Mouse (Mus musculus) right cerebral cortex, adult 18-20 months (tissue): ENCODE results near the gene Fgf18.

Source experiments
- DNase-seq: peaks from one replicate; pipeline ENCODE4 v3.0.0; 2022; ENCODE audit warnings: mixed read lengths

Fgf18 gene

DNA sequence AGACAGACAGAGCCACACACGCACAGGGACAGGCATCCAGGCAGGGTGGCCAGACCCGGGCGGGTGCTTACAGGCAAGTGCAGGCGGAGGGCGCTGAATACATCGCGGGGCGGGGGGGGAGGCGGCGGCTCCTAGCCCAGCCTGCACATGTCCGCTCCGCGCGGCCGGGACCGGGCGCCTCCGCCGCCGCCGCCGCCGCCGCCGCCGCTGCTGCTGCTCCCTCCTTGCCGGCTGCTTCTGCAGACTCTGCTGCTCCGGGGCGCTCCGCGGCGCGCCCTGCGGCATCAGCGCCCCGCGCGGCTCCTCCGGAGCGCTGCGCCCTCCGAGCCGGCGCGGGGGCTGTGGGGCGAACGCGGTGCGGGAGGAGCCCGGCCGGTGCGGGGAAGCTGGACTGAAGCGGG, at the start of gene Fgf18:
Gene Fgf18 (minus strand): TSS at position 230 of the 401 bp plus-strand sequence.
- peak; percentile 39 for DNase-seq

DNA sequence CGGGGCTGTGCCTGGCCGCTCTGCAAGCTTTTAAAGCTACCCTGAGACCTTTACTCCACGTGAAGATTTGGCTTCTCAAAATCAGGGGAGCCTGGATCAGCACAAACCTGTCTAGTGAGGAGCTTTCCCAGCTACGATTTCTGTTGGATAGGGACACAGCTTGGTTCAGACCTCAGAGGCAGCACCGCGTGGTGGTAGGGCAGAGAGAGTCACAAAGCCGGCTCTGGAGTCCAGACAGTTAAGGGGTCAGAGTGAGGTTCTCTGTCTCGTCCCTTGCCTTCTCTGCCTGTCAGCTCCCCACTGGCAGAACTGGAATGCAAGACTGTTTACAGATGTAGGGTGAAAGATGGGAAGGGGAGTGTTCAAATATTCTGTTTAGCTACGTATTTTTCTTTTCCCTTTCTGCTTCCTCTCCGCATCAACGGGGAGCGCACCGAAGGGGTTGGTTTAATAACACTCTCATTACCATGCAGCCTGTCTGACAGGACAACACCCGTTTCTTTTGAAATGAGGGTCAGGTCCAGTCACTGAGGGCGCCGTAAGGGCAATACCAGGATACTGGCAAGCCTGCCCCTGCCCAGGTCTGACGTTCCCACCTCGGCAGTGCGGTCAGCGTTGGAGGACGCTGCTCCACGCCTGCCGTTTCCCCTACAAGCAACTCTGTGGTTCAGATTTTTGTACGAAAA, 49.4 kb upstream of the Fgf18 start:
- DNase-seq, result no peak

DNA sequence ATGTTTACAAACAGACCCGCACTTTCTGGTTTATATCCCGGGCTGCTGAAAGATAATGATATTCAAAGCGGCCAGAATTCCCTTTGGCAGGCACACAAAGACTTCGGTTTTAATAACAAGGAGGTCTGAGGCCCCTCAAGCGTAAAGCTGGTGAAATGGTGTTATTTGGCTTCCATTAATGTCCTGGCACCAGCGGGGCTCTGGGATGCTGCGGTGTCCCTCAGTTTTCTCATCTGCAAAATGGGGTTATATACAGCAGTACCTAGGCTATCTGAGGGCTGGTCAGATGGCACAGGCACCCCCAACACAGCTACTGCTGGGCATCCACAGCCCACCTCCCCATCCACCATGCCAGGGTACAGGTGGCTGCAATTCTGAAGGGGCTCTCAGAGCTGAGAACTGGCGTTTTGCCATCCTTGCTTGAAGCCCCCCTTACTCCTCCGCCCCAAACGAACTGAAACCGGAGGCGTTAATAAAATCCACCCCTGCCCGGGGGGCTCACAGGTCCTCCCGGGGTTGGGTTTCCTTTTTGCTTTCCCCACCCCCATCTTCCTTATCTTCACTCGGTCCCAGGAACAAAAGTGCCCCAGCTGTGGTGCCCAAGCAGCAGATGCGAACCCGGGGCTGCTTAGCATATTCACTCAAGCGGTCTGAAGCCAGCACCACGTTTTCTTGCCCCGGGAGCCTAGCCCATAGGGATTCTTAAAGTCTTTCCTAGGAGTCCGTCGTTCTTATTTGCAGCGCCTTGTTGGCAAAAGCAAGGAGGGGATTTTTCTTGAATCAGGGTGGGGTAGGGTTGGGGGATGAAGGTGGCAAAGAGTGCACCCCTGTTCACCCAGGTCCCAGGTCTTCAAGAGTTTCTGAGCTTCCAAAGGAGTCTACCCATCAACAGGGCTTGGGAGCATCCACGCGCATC, 48.6 kb upstream of the Fgf18 start:
- no peak for DNase-seq

DNA sequence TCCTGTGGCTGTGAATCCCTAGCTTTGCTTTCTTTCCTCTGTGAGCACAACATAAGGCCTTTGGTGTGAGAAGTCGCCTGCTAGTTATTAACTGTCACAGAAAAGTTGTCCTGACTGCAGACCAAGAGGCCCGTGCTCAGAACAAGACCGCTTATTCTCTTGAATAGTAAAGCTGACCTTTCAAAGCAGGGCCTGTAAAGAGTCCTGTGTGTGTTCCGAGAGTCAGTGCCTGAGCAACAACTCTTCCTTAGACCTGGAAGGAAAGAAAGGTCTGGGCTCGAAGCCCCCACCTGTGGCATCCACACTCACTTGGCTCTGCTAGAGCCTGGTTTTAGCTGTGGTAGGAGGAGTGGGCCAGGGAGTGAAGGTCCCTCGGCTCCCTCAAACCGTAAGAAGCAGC, 47.9 kb upstream of the Fgf18 start:
- no peak for DNase-seq

DNA sequence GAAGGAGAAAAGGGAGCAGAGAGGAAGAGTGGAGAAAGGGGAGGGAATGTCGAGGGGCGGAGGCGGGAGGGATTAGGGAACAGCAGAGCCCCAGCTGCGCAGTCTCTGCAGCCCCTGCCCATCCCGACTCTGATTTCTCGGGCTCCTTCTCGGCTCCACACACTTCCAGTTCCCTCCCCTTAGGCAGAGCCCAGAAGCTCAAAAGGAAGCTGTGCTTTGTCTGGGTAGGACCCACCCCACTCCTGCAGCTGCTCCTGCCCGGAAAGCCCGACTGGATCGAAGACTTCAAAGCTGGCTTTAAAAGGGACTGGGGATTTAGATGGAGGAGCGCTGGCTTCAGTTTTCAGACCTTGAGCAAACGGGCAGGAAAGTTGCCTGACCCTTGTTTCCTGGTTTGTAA, 46.5 kb upstream of the Fgf18 start:
- no peak for DNase-seq

DNA sequence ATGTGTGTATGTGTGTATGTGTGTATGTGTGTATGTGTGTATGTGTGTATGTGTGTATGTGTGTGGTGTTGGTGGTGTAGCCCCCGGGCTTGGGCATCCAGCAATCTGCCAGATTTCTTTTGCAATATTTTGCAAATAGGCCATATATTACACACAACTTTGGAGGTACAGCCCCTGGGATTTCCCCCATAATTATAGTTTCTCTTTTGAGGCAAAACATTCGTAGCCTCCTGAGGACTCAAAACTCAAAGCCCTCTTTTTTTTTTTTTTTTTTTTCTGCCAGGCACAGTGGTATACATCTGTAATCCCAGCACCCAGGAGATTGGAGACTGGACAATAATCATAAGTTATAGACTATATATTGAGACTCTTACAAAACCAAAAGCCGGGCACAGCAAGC, 34.6 kb upstream of the Fgf18 start:
- DNase-seq, result no peak

DNA sequence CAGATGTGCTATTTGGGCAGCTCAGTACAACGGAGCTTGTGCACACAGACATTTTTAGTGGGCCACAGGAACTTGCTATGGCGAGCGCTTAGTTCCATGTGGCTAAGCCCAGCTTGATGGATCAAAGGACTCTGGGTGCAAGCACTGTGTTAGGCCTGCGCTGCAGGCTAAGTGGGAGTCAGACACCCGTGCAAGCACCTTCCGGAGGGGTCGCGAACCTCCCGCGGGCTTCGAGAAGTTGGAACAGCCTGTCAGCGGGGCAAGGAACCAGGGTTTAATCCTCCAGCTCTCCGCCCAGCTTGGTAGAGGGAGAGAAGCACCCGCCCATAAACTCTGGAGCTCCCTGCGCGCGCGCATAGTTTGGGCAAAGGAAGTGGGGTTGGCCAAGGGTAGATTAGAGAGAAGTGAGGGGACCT, 33.5 kb upstream of the Fgf18 start:
- DNase-seq, result no peak

DNA sequence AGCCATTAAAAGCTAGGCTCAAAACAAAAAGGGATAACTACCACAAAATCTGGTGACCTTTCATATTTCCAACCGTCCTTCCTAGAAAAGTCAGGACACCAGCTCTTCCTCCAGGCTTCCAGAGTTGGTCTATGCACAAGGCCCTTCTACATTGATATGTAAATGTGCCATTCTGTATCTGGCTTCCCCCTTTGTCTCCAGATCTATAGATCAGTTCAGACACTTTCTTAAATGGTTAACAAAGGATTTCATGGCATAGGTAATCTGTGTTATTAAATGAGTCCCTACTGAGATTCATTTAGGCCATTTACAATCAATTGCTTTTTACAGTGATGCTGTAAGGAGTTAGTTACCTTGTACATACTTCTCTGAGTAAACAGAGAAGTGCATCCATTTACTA, 32.6 kb upstream of the Fgf18 start:
- DNase-seq, result no peak

DNA sequence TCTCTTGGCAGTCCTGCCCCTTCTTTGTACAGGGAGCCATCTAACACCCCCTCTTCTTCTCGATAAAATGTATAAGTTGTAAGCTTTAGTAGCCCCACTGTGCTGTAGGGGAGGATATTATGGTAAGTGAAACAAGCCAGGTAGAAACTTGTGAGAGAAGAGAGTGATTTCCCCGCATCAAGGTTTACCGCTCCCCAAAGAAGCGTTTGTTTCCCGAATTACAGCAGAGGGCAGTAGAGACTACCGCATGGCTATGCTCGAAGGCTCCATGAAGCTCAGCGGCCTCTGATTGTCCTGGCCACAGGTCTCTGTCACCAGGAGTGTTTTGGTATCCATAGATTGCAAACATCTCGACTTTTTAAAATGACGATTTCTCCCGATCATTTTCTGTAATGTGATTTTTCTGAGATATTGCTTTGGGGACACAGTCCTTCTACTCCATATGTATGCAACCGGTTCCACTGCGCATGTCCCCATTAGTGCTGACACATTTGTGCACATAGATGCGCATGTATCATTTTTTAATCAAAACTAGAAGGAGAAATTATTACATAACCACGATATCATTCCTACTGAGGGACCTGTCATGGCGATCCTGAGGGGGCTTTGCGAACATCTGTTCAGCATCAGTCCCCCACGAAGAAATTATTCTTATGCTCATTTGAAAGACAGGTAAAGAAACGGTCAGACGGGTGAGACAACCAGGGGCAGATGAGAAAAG, 29.5 kb upstream of the Fgf18 start:
- DNase-seq, result peak; percentile 42

DNA sequence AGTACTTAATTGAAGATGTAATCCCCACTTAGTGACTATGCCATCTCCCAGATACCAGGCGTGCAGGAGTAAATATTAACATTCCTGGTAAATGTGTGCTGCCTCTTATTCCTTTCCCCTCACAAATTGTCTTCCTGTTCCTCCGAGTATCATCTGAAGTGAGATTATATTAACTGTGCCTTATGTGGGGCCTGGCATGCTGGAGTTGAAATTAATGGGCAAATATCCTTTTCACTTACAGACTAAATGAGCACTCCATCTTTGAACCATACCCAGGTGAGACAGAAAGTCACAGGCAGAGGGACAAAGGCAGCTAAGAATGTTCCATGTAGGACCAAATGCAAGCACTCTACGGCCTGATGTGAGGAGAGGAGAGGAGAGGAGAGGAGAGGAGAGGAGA, 28.6 kb upstream of the Fgf18 start:
- no peak for DNase-seq

DNA sequence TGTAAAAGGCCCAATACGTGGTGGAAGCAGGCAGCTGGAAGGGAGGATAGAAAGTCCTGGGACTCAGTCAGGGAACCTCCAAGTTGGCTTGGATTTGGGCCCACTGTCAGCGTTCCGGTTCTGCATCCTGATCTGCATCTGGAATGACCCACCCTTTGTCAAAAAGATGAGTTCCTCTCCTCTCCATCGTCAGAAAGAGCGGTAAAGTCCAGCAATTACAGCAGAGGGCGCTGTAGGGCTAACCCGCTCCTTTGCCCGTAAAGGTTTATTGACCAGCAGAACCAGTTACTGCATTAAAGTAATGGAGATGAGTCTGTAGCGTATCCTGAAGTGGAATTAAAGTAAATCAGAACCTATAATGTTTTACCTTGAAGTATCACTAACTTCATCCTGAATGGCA, 23.3 kb upstream of the Fgf18 start:
- DNase-seq, result peak; percentile 25

DNA sequence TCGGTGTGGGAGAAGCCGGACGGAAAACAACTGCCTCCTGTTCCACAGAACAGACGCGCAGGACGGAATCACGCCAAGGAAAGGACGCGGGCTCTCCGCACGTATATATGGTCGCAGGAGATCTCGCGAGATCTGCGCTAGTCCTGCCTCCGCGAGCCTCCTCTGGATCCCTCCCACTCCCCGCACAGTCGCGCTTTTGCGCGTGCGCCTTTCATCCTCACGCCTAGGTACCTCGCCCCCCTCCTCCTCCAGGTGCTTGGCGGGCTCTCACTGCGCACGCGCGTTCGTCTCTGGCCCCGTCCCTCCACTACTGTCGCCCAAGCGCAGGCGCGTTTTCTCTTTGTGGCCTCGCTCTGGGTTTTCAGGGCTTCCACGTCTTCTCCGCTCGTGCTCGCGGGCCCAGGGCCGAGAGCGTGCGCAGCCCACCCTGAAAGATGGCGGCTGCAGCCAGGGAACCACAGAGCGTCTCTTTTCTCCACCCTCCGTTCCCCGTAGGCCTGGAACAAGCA, 15.9 kb upstream of the Fgf18 start, which contains the start of gene Npm1:
Gene Npm1 (minus strand): TSS at position 209 of the 509 bp plus-strand sequence.
- peak; percentile 100 for DNase-seq

DNA sequence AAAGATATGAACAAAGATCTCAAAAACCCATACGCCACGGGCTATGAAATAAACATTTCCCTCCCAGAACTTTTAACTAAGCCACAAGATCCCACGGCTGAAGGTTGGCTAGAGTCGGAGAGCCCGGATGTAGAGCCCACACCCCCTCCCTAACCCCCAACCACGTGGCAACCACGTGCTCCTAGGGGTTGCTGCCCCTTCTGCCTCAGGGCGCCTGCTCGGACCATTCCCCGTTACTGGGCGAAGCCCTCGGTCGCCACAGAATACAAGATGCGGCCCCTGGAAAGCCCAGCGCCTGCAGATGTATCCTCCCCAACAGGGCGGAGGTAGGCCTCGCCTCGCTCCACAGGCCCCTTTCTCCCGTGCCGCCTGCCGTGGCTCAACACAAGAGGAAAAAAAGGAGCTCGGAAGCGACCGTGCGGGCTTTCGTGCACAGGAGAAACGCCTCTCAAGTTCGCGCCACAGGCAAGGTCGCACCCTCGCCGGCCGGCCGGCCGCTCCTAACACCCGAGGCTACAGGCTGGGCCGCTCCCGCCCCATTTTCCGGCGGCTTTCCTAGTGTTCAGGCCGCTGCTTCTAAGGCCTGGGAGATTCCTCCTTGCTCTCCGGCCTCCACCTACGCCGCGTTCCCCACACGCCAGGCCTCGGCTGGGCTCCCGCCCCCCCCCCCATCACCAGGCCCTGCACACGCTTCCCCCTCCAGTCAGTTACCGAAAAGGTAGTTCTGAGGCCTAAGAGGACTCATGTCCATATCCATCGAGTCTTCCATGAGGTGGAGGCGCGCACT, 15.2 kb upstream of the Fgf18 start:
- peak; percentile 57 for DNase-seq

DNA sequence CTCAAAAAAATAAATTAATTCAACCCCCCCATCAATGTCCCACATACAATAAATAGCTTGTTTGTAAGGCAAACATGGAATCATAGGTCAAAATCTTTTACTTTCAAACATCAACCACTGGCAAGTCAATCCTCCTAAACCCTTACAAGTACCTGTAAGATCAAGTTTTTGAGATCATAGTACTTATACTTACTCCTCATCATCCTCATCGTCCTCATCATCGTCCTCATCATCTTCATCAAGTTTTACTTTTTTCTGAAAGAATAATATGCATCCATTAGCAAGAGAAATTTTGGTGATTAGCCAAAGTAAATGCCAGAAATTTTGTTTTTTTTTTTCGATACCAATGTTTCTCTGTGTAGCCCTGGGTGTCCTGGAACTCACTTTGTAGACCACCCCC, 12.5 kb upstream of the Fgf18 start:
- DNase-seq, result no peak

DNA sequence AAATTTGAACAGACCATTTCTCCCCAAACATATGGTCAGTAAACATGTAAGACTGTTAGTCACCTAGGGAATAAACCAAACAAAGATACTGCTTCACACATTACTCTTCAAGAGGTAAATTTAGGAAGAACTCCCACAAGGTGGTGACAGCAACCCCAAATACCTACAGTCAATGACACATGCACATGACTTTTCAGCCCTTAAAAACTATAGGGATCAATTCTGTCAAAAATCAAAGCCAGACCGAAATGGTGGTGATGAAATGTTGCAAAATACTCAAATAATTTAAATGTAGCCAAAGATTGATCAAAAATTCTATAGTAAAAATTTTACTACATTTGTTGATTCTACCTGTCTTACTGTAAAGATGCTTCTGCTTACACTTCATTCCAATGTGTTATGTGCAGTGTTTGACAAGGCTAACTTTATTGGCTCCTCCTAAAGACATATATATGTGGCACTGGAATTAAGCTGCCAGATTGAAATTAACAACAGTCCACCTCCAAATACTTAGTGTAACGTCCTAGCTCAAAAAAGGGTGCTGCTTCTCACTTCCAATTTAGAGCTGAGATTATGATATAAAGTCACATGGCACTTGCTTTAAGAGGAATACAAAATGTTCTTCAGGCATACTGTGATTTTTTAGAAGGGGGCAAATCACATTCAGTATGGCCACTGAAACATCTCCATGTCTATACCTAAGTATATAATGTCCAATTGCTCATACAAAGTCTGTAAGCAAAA, 10.4 kb upstream of the Fgf18 start:
- DNase-seq, result no peak

DNA sequence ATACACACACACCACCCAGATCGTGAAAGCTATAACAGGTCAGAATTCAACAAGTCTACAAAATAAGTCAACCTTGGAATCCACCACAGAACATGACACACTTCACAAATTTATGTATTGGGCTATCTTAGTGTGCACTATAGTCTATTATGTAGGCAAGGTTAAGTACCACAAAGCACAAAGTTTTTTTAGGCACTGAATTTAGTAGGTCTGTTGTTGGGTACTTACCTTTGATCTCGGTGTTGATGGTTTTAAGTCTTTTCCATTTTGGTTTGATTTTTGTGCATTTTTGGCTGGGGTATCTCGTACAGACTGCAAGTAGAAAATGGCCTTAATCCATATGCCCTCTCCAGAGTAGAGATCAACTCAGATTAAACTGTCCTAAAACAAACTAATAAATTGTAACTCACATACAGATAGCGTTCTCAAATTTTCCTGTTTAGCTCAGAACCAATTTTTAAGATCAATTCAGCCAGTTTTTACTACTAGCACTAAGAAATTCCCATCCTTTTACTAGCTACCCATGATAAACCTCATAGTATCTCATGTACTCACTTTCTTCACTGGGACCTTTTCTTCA, 9.3 kb upstream of the Fgf18 start:
- no peak for DNase-seq

DNA sequence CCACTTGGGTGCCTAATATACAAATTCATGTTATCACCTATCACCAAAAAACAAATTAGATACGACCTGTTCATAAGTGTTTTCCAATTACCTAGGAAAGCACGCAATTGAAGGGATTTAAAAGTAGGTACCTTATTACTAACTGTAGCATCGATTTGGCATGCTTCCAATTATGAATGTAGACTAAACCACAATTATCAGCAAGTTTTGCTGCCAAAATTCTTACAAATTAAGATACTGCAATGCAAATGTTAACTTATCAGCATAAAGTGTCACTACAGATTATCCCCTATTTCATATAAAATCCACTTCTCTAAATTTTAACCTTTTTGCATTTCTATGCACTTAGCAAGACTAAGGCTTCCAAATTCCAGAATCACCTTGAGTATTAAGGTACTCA, 7.3 kb upstream of the Fgf18 start:
- no peak for DNase-seq

DNA sequence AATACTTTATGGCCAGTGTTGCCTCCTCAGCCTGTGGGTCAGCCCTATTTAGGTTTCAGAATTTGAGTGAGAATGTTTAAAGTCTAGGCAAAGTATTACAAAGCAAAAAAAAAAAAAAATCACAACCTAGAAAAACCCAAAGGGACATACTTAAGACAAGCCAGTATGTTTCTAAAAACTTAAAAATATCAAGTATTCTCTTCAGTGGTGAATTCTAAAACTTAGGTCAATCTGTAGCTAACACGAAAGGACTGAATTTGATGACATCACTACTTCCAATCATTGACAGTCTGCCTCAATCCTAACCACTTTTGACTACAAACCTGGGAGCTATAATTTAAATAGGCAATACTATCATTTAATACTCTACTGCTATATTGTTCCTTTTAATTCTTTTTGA, 5.8 kb upstream of the Fgf18 start:
- DNase-seq, result no peak

DNA sequence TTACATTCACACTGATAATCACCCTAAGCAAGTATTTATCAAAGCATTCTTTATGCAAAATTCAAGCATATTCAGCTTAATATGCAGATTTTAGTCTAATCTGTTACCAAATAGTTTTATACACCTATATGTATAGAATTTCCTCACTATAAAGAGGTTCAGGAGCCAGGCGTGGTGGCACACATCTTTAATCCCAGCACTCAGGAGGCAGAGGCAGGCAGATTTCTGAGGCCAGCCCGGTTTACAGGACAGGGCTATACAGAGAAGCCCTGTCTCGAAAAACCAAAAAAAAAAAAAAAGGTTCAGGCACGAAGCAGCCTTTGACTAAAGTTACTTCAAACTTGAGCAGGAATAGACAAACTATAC, 4.6 kb upstream of the Fgf18 start:
- DNase-seq, result no peak

DNA sequence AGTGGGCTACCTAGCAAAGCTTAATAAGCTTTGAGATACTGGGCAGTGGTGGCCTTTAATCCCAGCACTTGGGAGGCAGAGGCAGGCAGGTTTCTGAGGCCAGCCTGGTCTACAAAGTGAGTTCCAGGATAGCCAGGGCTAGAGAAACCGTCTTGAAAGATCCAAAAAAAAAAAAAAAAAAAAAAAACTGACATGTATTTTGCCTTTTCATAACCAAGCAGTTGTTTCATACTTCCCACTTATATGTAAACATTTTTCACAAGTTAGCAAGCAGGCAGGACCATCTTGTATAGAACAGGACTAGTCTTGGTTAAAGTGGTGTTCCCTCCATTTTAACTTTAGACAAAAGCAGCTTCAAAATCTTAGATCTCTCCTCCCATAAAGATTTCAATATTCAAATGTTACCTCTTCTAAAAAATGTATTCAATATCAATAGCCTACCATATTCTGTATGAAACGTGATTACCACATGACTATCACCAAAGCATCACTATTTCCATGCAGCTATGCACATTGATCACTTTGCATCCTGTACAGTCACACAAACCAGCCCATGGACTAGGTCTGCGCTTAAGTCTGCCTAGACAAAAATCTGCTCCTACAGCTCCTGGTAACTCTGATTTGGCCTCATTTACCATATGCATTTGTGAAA, 4.1 kb upstream of the Fgf18 start:
- DNase-seq, result no peak

DNA sequence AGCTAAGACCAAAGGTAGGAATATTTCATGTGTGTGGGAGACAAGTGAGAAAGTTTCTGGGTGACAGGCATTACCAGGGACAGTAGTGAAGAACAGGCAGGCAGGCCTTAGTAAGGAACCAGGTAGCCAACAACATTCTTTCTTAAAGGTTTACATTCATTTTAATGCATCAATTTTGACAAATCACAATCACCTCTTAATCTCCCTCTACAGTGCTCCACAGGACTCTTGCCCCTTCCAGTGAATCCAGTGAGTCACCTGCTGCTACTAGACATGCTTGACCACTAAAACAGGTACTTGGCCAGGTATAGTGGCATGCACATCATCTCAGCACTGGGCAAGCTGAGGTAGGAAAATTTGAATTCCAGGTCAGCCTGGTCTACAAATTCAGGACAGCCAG, 3.2 kb upstream of the Fgf18 start:
- no peak for DNase-seq
